Mouse (Mus musculus): ENCODE results near the gene Nudt19.
"Not testable (repeated sequence)": the region's sequence is repeated elsewhere in the genome, so short reads cannot be mapped to it uniquely, and the experiment has no call there.

Nudt19 gene

DNA sequence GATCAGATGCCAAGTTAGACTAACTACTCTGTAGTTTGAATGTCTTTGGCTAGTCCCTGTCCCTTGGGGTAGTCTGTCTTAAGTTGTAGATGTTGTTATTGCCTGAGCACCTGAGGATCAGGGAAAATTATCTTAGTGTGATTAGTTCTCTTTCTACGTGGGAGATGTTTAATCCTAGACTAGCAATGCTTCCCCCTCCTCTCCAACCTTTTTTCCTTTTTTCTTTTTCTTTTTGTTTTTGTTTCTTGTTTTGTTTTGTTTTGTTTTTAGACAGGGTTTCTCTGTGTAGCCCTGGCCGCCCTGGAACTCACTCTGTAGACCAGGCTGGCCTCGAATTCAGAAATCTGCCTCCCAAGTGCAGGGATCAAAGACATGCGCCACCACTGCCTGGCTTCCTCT, at the start of gene Nudt19:
Gene Nudt19 (minus strand): TSS at position 100 of the 399 bp plus-strand sequence.
- no peak for DNase-seq (ENCODE audit: extremely low spot score, low spot score)

DNA sequence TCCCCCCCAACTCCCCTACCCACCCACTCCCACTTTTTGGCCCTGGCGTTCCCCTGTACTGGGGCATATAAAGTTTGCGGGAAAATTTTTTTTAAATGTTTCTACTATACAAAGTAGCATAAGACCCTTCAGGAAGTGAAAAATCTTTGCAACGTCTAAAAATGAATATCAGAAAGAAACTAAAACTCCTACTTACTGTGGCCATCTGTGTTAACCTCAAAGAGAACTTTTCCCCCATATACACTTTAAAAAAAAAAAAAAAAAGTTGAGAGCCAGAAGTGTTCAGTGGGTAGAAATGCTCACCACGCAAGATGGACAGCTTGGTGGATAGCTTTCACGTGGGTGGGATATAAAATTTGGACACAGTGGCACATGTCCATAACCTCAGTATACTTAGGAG, 46.7 kb upstream of the Nudt19 start:
- DNase-seq (ENCODE audit: extremely low spot score, low spot score) = no peak

DNA sequence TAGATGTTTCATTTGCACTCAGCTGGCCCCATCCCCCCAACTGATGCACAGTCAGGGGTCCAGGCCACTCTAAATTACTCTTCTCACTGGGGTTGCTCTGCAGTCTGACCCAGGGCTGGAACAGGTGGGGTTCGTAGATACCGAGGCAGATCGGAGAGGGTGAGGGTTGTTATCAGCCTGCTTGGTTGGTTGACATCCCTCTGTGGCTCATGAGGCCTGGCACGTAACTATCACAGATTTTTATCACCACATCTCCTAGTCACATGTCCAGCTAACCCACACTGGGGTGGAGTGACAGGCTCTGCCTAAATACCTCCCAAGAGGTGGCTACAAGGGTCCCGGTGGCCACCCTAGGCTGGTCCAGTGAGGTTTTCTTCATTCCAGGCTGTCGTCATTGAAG, 45.0 kb upstream of the Nudt19 start:
- no peak for DNase-seq (ENCODE audit: extremely low spot score, low spot score)

DNA sequence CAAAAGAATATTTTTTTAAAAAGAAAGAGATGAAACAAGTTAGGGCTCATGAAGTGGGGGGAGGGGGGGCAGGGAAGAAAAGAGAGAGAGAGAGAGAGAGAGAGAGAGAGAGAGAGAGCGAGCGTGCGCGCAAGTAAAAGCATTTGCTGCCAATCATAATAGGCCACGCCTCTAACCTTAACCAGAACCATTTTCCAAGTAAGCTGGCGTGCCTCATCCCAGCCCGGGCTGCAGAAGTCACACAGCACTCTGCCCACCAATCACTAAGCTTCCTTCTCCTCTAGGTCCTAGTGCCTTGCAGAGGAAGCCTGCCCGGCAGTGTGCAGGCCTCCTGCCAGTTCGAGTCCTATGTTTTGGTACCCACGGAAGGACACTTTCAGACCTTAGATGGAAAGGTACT, 43.9 kb upstream of the Nudt19 start:
- DNase-seq (ENCODE audit: extremely low spot score, low spot score) = no peak

DNA sequence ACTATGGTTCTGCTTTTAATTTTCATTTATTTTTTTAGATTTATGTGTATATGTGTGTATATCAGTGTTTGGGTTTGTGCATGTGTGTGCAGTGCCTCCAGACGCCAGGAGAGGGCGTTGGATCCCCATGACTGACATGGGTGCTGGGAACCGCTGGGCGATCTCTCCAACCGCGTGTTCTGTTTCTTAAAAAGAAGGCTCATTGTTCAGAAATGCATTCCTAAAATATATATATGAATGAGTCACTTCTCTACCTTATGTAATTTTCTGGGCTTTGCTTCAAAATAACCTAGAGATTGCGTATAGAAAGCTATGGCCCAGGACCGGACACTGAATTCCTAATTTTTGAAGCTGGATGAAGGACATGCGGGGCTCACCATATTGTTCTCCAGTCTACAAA, 43.4 kb upstream of the Nudt19 start:
- no peak for DNase-seq (ENCODE audit: extremely low spot score, low spot score)

DNA sequence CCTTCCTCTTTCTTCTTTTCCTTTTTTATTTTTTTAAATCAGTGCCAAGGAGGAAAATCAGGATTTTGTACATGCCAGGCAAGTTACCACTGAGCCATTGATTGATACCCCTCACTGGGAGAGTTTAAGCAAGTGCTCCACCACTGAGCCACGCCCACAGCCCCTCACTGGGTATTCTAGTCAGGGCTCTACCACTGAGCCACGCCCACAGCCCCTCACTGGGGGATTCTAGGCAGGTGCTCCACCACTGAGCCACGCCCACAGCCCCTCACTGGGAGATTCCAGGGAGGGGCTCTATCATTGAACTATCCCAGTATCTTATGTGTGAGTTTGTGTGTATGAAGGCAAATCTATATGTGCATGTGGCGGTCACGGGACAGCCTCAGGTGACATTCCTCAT, 38.2 kb upstream of the Nudt19 start:
- DNase-seq (ENCODE audit: extremely low spot score, low spot score) = no peak

DNA sequence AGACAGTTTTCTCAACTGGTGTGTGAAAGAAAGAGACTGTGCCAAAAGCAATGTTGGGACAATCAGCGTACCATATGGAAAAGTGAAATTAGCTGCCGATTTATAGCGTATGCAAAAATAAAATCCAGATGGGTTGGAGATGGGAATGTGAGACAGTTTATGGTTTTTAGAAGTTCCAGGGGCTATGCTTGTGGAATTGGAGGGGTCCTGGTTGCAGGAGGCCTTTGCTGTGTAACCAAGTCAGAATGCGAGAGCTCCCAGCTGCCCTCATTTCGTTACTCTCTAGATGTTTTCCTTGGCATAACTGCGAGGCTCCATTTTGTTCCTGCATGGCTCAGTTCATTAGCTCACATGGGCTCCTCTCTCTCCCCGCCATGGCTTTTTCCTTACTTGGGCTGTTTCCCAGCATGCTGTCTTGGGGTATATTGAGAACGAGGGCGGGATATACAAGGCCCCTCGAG, 34.7 kb upstream of the Nudt19 start:
- DNase-seq (ENCODE audit: extremely low spot score, low spot score) = no peak

DNA sequence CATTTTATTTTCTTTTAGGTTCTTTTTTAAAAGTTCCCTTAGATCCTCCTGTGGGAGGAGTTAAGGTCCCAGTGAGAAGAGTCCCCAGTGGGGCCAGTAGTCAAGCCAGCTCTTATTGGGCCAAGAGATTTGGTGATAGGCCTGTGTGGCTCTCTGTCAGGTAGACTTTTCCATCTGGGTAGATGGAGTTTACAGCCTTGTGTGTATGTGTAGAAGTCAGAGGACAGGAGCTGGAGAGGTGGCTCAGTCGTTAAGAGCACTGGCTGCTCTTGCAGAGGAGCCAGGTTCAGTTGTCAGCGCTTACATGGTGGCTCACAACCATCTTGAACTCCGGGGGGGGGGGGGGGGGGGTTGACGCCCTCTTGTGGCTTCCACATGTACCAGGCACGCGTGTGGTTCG, 33.4 kb upstream of the Nudt19 start:
- DNase-seq (ENCODE audit: extremely low spot score, low spot score) = no peak

DNA sequence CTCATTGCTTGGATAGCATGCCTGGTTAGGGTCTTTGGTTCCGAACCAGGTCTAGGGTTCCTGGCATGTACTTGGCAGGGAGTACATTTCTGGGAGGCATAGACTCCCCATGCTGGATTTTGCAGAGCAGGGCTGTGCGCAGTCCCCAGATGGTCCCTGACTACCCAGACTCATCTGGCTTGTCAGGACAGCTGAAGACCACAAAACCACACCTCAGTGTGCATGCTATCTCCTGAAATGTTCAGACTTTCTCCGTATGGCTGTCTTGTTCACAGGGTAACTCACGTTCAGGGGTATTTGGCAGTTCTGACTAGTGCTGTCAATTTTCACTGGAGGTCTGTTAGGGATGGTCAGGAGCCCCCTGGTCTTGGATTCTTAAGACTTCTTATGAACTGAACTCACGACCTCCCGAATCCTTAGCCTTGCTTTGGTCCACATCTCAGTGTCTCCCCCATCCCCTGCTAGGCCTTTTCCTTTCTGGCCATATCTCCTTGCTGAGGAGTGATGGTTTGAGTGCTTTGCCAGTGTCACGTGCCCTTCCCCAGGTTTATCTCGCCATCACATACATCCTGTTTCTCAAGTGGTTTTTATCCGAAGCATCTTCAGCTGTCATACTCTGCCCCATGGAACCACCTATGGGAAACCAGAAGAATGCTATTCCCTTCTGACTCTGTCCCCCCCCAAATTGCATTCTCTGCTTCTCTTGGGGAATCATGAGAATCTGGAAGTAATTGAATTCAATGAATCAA, 32.8 kb upstream of the Nudt19 start:
- DNase-seq (ENCODE audit: extremely low spot score, low spot score) = no peak

DNA sequence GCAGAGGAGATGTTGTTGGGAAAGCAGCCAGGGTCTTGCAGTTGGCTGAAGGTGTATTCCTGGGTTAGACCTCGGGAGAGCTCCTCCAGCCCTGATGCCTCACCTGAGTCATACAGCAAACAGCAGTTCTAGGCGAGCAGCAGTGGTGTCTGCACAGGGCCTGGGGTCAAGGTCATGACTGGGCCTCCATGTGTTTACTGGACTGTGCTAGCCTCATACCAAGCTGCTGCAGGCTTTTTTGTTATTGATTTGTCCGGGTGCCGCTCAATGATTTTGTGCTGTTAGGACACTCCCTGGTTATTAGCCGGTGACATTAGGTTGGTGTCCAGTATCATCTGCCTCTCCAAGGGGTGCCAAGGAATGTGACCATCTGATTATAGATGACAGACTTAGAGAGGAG, 31.6 kb upstream of the Nudt19 start:
- DNase-seq (ENCODE audit: extremely low spot score, low spot score) = no peak

DNA sequence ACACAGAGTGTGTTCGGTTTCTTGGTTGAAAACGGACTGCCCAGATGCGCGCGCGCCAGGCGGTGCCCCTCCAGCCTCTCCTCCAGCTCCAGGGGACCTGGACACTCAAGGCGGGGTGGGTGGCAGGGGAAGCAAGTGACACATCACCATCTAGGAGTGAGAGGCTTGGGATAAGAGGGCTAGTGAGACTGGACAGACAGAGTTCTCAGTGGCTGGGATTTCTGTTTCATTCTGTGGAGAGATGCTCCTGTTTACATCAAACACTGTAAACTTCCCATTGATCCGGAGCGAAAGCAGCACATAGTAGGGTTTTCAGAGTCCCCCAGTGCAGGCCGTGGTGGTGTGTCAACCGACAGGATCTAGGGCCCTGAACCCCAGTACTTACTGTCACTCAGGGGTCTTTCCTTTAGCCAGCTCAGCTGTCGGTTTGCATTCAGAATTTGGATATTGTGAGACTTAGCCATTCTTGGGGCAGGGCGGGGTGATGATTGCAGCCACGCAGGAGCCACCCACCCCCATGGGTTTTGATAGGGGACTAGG, 30.9 kb upstream of the Nudt19 start:
- no peak for DNase-seq (ENCODE audit: extremely low spot score, low spot score)

DNA sequence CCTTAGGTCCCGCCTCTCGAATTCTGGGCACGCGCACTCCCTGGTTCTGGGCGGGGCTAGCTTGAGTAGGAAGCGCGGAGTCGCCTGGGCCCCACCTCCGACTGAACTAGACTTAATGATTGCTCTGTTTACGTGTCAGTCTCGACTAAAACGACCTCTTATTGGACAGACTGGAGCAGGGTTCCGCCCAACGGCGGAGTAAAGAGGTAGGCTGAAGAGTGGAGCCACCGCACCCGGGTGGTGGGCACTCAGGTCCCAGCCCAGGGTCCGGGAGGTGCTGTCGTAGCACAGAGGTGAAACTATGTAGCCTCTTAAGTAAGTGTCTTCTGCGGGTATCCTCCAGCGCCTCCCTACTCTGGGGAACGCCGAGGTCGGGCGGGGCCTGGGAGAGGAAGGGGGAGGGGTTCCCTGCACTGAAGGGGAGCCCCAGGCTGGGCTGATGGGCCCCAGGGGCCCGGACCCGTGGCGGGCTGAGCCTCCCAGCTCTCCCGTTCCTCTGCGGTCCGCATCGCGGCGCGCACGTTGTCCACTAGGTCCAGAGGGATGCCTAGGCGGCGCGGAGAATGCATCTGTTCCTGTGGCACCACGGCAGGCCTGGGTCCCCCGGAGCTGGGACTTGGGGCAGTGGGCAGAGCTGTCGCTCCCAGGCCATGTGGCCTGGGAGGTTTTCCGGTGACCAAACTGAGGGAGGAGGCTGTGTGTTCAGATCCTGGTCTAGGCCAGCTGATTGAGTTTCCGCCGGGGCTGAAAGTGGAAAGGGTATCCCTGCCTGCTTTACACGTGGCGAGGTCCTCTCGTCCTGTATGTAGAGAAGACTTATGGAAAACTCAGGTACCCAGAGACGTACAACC, 30.2 kb upstream of the Nudt19 start, which contains the start of gene Ankrd27:
Gene Ankrd27 (plus strand): TSS at position 190 of the 851 bp plus-strand sequence.
- DNase-seq (ENCODE audit: extremely low spot score, low spot score) = peak; percentile 92

DNA sequence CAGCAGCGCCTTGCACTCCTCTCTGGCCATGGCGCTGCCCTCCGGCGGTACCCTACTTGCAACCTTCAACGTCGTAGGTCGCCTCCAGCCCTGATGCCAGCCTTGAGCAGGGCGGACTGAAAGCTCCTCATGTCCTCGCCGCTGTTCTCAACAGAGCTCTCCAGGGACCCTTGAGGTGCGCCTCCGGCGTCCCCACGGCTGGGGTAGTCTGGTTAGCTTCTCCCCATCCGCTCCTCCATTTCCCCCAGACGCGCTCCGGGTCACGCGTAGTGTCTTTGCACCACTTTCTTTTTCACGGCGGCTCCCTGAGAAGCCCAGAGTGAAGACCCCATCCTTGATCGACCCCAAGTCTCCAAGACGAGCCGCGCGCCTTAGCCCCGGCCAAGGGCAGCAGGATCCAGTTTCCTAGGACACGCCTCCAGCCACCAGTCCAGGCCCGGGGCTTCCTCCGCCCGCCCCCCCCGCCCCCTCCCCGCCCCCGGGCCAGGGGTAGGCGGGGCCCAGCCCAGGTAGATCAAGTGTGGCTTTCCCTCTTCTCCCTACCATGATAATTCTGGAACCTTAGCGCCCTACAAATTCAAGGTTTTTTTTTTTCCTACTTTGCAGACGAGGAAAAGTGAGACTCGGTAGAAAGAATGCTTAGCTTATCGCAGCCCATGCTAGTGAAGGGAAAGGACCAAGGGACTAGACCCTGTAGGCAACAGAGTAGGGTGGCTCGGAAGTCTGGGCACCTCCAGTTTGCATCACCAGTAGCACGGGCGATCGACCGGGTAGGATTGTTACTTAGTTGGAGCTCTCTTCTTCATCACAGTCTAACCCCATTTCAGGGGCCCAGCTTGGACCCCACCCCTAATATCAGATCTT, 29.3 kb upstream of the Nudt19 start, which contains the start of gene Rgs9bp:
Gene Rgs9bp (minus strand): TSS at position 392 of the 864 bp plus-strand sequence.
- peak; percentile 79 for DNase-seq (ENCODE audit: extremely low spot score, low spot score)

DNA sequence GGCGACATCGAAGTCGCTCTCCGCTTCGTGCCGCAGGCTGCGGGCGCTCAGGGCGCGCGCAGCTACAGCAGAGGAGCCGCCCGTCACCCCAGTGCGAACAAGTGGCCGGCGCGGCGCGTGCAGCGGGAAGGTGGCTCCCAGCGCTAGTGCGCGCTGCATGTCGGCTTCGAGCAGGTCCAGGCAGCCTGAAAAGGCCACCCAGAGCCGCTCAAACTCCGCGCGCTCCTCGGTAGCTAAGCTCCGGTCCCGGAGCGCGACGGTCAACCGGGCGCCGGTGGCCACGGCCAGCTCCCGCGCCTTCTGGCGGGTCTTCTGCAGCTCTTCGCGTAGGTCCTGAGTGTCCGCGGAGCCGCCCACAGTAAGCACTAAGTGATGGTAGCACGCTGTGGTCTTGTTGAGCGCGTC, 28.7 kb upstream of the Nudt19 start:
- DNase-seq (ENCODE audit: extremely low spot score, low spot score) = peak; percentile 57

DNA sequence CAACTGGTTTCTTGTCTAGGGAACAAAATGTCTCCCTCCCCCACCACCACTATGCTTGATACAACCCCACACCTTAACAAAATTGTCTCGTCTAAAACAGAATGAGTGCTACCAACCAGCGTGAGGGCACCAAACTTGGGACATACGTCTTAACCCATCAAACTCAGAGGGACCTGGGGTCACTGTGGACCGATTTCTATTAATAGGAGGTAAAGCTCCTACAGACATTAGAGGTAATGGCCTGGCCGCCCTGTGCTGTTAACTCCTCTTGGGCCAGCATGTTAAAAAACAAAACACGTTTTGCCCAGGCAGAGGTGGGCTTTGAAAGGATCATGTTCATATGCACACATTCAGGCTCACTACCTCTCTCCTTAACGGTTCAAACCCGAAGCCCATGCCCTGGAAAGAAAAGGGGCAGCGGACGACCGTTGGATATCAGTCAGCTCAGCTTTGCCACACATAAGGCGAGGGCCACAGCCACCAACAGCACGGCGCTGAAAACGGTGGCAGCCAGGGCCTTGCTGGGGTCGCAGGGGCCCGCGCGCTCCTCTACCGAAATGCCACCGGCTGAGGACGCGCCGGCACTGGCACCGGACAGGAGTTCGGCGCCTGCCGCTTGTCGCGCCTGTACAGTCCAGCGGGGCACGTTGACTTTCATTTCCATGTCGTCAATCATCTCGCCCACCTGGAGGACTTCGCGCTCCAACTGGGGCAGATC, 28.1 kb upstream of the Nudt19 start:
- DNase-seq (ENCODE audit: extremely low spot score, low spot score) = peak; percentile 24

DNA sequence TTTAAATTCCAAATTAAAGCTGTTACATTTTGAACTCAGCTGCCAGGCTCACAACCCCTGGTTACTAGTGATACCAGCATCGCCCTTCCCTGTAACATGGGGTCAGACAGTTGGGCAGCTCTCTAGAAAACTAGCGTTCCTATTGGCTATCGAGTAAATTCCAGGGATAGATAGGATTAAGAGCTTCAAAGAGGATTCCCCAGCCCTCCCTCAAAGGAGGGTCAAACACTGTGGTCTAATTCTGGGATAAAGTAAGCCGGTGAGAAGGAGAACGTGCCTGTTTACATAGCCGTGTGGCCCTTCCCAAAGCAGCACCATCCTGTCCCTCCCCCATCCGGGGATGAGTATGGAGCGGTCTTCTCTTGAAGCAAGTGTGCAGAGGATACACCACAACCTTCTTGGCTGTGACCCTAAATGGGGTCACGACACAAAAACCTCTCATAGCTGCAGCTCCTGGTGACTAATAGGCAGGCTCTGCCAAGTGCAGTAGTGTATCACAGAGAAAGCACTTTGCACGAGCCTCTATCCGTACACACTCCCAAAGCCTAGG, 27.4 kb upstream of the Nudt19 start:
- no peak for DNase-seq (ENCODE audit: extremely low spot score, low spot score)

DNA sequence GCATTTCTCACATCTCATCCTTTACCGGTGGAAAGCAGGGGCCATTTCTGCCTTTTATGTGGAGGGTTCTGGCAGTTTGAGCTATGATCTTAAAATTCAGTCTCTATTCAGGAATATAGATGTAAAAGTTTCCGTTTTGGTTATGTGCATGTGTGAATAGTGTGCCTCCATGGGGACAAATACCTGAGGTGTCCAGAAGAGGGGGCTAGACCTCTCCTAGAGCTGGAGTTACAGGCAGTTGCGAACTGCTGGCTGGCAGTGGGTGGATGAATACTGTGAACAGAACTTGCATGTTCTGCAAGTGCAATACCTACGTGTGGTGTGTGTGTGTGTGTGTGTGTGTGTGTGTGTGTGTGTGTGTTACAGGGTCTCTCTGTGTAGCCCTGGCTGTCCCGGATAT, 26.6 kb upstream of the Nudt19 start:
- DNase-seq (ENCODE audit: extremely low spot score, low spot score) = no peak

DNA sequence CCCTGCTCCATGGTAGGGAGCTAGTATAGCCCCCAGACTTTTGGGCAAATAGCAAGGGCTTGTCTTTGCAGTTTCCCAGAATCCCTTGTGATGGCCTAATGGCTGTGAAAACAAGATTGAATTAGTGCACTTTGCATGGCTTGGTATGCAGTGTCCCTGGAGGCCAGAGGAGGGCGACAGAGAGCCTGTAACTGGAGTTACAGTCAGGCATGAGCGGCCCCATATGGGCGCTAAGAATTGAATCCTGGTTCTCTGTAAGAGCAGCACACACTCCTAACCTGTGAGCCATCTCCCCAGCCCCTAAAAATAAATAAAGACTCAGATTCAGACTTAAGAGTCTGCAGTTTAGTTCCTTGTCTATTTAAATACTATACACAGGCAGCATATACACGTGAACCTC, 23.7 kb upstream of the Nudt19 start:
- peak; percentile 57 for DNase-seq (ENCODE audit: extremely low spot score, low spot score)

DNA sequence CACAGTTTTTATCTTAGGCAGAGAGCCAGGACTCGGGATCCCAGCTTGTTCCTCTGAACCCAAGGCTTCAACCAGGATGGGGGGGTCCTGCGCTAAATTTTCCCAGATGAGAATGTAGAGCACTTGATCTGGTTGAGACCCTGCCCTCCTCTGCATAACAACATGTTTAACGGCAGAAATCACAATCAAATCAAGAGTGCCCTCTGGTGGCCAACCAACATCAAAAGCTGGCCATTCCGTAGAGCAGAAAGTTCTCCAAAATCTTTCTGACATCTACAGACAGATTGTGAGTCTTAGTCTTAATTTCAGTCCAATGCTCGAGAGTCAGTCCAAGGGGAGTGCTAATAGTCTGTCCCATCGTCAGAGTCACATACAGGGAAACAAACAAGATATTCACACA, 14.8 kb upstream of the Nudt19 start:
- not testable (repeated sequence) for DNase-seq (ENCODE audit: extremely low spot score, low spot score)

DNA sequence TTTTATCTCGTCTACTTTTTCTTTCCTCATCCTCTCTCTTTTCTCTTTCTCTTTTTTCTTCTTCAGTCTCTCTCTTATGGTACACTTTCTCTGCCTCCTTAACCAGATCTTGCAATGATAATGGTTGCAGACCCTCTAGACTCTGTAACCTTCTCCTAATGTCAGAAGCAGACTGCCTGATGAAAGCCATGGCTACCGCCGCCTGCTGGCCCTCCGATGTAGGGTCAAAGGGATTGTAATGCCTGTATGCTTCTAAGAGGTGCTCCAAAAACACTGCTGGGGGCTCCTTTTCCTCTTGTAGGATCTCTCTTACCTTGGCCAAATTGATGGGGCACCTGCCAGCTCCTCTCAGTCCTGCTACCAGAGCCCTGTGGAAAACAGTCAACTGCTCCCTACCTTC, 13.6 kb upstream of the Nudt19 start:
- DNase-seq (ENCODE audit: extremely low spot score, low spot score) = not testable (repeated sequence)

All from neural tube, embryonic 10.5 days (tissue).